In genomic region chr3:33165186-33165585, GRCm38 (mm10) we compare ENCODE assay signal across 26 mouse cellular contexts. TPM values are rescaled to one million over a fixed set of nuclear protein-coding genes. Genes with fewer than 3 reads are reported as not detected.
DNase-seq lines count a peak whose midpoint lies in the region; ATAC-seq lines count a peak whose summit lies in the region.
"Had no signal": no experiment of that assay in that cellular context is flagged by ENCODE, and none has a peak within 500 bp of the region (broad histone marks: within the 10 kb centered on the region; RNA-seq: fewer than 3 reads in every experiment).

No protein-coding gene starts in this region.

- DNase-seq in embryo, embryonic 10 days (ENCODE audit: low spot score): peak; percentile 11
- no peak for DNase-seq in embryo, embryonic 9.5 days (ENCODE audit: extremely low spot score)
- peak; percentile 54 for DNase-seq in embryo, embryonic 10.5 days (ENCODE audit: low spot score)
- DNase-seq in embryonic facial prominence, embryonic 10.5 days (ENCODE audit: low spot score): no peak
- peak; percentile 8 for DNase-seq in forelimb bud, embryonic 11.5 days (ENCODE audit: low read depth, low spot score)
- DNase-seq in urinary bladder, postnatal 14 days (ENCODE audit: low spot score): no peak
- no peak for DNase-seq in layer of hippocampus, adult 11-12 months (ENCODE audit: low spot score)
- DNase-seq: adrenal gland, adult 8-10 months; adrenal gland, postnatal 14 days; adrenal gland, postnatal 36 days; B cell, adult 2 months; cerebellum, adult 11-12 months; cerebellum, adult 2 months; cerebellum, adult 9-10 months; cerebellum, postnatal 10 days; cerebellum, postnatal 25 days; forebrain, postnatal 0 days had no signal

- 39% methylated on average over 3 of the region's 3 CpGs for WGBS in embryonic facial prominence, embryonic 10.5 days

- peaks cover 12% of the 10 kb centered on the region for H3K4me1 ChIP-seq in embryonic facial prominence, embryonic 10.5 days
- H3K4me1 ChIP-seq: embryonic facial prominence, embryonic 12.5 days; forebrain, embryonic 13.5 days; forebrain, embryonic 15.5 days had no signal

- H3K27me3 ChIP-seq in embryonic facial prominence, embryonic 10.5 days (replicated peaks; ENCODE audit: low read depth, poor library complexity, severe bottlenecking): no peaks in the 10 kb centered on the region
- H3K27me3 ChIP-seq: CH12.LX; embryonic facial prominence, embryonic 12.5 days; forebrain, embryonic 13.5 days; forebrain, embryonic 15.5 days; Patski had no signal

- no peaks in the 10 kb centered on the region for H3K9me3 ChIP-seq in embryonic facial prominence, embryonic 10.5 days
- H3K9me3 ChIP-seq: embryonic facial prominence, embryonic 12.5 days; forebrain, embryonic 13.5 days; forebrain, embryonic 15.5 days; G1E had no signal

- peak overlapping the region; percentile 57 for H3K27ac ChIP-seq in embryonic facial prominence, embryonic 10.5 days (replicated peaks)
- H3K27ac ChIP-seq: embryonic facial prominence, embryonic 12.5 days; forebrain, embryonic 13.5 days; forebrain, embryonic 15.5 days had no signal

- no peak for ATAC-seq in megakaryocyte, adult 5-6 weeks (ENCODE audit: poor library complexity, severe bottlenecking)
- ATAC-seq: activated CD4-positive, CD25-positive, alpha-beta regulatory T cell, adult 4 months; CD4-positive, CD25-positive, alpha-beta regulatory T cell, adult 4 months; forebrain, embryonic 13.5 days; forebrain, embryonic 15.5 days; forebrain, postnatal 0 days; Patski had no signal

- no peaks in the 10 kb centered on the region for H3K36me3 ChIP-seq in embryonic facial prominence, embryonic 10.5 days (replicated peaks)
- H3K36me3 ChIP-seq: embryonic facial prominence, embryonic 12.5 days; forebrain, embryonic 15.5 days; G1E had no signal

- H3K4me3 ChIP-seq in embryonic facial prominence, embryonic 10.5 days: no peak overlapping the region
- H3K4me3 ChIP-seq: embryonic facial prominence, embryonic 12.5 days; forebrain, embryonic 13.5 days; forebrain, embryonic 15.5 days had no signal

RNA-seq across cellular contexts. Expression of gene Pex5l, which starts 22.1 kb away (rescaled TPM):
- 1.1 and 1.6 TPM in 2 replicates for polyA plus RNA-seq in embryonic facial prominence, embryonic 10.5 days (2016; fragmentation: Nextera tagmentation; extraction: Ambion mirVana)
- not detected in 2 replicates for total RNA-seq in megakaryocyte, adult 5-6 weeks (2015)
- not detected in 2 replicates for total RNA-seq in megakaryocyte, adult 5-6 weeks (2017)
- polyA plus RNA-seq: activated CD4-positive, CD25-positive, alpha-beta regulatory T cell, adult 4 months; CD4-positive, CD25-positive, alpha-beta regulatory T cell, adult 4 months; G1E; Patski had no signal

Comparison
In these comparisons a context has a peak if more than half of its experiments do, and no peak if none do; other contexts are left out.
1. DNase-seq: peak in embryo, embryonic 10 days (single experiment), embryo, embryonic 10.5 days (single experiment) and forelimb bud, embryonic 11.5 days (single experiment); none in embryo, embryonic 9.5 days (single experiment), embryonic facial prominence, embryonic 10.5 days (single experiment), urinary bladder, postnatal 14 days (single experiment) and layer of hippocampus, adult 11-12 months (single experiment).